In the genomic region with DNA sequence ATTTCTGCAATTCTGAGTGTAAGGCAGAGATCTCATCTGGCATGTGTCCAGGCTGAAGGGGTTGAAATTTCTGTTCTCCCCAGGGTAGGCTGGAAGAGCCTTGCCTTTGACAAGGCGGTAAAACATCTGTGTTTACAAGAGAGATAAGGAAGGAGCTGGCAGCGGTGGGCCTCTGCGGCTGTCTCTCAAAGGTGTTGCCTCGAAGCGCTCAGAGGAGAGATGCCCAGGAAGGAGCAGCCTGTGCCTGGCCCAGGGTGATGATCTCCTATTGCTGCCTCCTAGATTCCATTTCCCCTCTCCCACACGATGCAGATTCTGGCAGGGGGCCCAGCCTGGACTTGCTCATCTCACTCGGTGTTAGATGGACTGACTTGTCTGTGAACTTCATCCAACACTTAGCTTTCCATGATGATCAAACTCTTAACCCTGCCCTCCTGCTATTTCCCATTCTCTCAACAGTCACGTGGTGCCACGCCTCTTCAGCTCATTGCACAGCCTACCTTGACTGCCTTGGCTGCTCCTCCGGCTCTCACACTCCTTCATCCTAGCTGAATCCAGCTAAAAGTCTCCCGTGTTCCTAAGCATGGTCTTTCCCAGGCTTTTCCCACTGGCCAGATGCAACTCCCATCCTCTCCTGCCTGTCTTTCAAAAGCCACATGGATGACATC, we compare ENCODE assay signal across 10 mouse cellular contexts. TPM values are rescaled to one million over a fixed set of nuclear protein-coding genes. Genes with fewer than 3 reads are reported as not detected.
DNase-seq lines count a peak whose midpoint lies in the region; ATAC-seq lines count a peak whose summit lies in the region.
"Had no signal": no experiment of that assay in that cellular context is flagged by ENCODE, and none has a peak within 500 bp of the region (broad histone marks: within the 10 kb centered on the region; RNA-seq: fewer than 3 reads in every experiment).

No protein-coding gene starts in this region.

- peak; percentile 56 for DNase-seq in gastrocnemius, postnatal 10 days
- no peak for DNase-seq in gastrocnemius, postnatal 25 days
- peak; percentile 8 for DNase-seq in 3T3-L1 (ENCODE audit: low read depth, low spot score)
- peak; percentile 76 for DNase-seq in lung, postnatal 10 days
- DNase-seq in embryo, embryonic 9.5 days (ENCODE audit: extremely low spot score) = no peak
- no peak for DNase-seq in kidney, postnatal 14 days

- peaks cover 88% of the 10 kb centered on the region for H3K4me1 ChIP-seq in forebrain, embryonic 15.5 days
- peaks cover 74% of the 10 kb centered on the region for H3K4me1 ChIP-seq in midbrain, embryonic 15.5 days

- H3K36me3 ChIP-seq in forebrain, embryonic 15.5 days = no peaks in the 10 kb centered on the region
- H3K36me3 ChIP-seq in midbrain, embryonic 15.5 days (replicated peaks) = no peaks in the 10 kb centered on the region
- H3K36me3 ChIP-seq: neural tube, embryonic 12.5 days had no signal

- WGBS in forebrain, embryonic 15.5 days = 53% methylated on average over 11 of the region's 11 CpGs
- 59% methylated on average over 11 of the region's 11 CpGs for WGBS in midbrain, embryonic 15.5 days

- no peak for ATAC-seq in forebrain, embryonic 15.5 days (replicated peaks)
- ATAC-seq in midbrain, embryonic 15.5 days (replicated peaks) = no peak

- H3K9me3 ChIP-seq in forebrain, embryonic 15.5 days = no peaks in the 10 kb centered on the region
- H3K9me3 ChIP-seq in midbrain, embryonic 15.5 days = no peaks in the 10 kb centered on the region
- H3K9me3 ChIP-seq: neural tube, embryonic 12.5 days had no signal

- H3K27ac ChIP-seq in forebrain, embryonic 15.5 days (replicated peaks) = peak overlapping the region; percentile 90
- H3K27ac ChIP-seq in midbrain, embryonic 15.5 days = no peak overlapping the region
- H3K27ac ChIP-seq: neural tube, embryonic 12.5 days had no signal

- no peak overlapping the region for H3K4me2 ChIP-seq in forebrain, embryonic 15.5 days (replicated peaks)
- no peak overlapping the region for H3K4me2 ChIP-seq in midbrain, embryonic 15.5 days
- H3K4me2 ChIP-seq: neural tube, embryonic 12.5 days had no signal

- H3K27me3 ChIP-seq in forebrain, embryonic 15.5 days = no peaks in the 10 kb centered on the region
- no peaks in the 10 kb centered on the region for H3K27me3 ChIP-seq in midbrain, embryonic 15.5 days (replicated peaks)
- H3K27me3 ChIP-seq: CH12.LX had no signal

- H3K4me3 ChIP-seq in forebrain, embryonic 15.5 days = no peak overlapping the region
- no peak overlapping the region for H3K4me3 ChIP-seq in midbrain, embryonic 15.5 days
- H3K4me3 ChIP-seq: neural tube, embryonic 12.5 days had no signal

- no peak overlapping the region for H3K9ac ChIP-seq in forebrain, embryonic 15.5 days (replicated peaks)
- no peak overlapping the region for H3K9ac ChIP-seq in midbrain, embryonic 15.5 days
- H3K9ac ChIP-seq: neural tube, embryonic 12.5 days had no signal

RNA-seq across cellular contexts. Expression of a gene that starts 30.8 kb away (rescaled TPM):
- total RNA-seq in gastrocnemius, postnatal 10 days (2021) = 1 to 10 TPM; 1.8 to 2.5 TPM
- under 1 TPM; 0.51 to 0.77 TPM for total RNA-seq in gastrocnemius, postnatal 25 days (2021)
- 25.7 and 27.4 TPM in 2 replicates for polyA plus RNA-seq in forebrain, embryonic 15.5 days (2015; fragmentation: Nextera tagmentation; extraction: Ambion mirVana)
- 22.5 and 23.3 TPM in 2 replicates for polyA plus RNA-seq in midbrain, embryonic 15.5 days (2015; fragmentation: Nextera tagmentation; extraction: Ambion mirVana)

RNA-seq across cellular contexts. Expression of a gene that starts 58.7 kb away (rescaled TPM):
- under 1 TPM in 1 of 2 experiments, not detected in 1; 0.11 TPM for total RNA-seq in gastrocnemius, postnatal 10 days (2021)
- not detected for total RNA-seq in gastrocnemius, postnatal 25 days (2021)
- 114 and 126 TPM in 2 replicates for polyA plus RNA-seq in forebrain, embryonic 15.5 days (2015; fragmentation: Nextera tagmentation; extraction: Ambion mirVana)
- 57.0 and 65.1 TPM in 2 replicates for polyA plus RNA-seq in midbrain, embryonic 15.5 days (2015; fragmentation: Nextera tagmentation; extraction: Ambion mirVana)
- total RNA-seq: CH12.LX had no signal

Comparison
In these comparisons a context has a peak if more than half of its experiments do, and no peak if none do; other contexts are left out.
1. DNase-seq: peak in gastrocnemius, postnatal 10 days (single experiment), 3T3-L1 (single experiment) and lung, postnatal 10 days (single experiment); none in gastrocnemius, postnatal 25 days (single experiment), embryo, embryonic 9.5 days (single experiment) and kidney, postnatal 14 days (single experiment).